Mouse (Mus musculus): Measurements from ENCODE around the gene Filip1l. TPM values are rescaled to one million over a fixed set of nuclear protein-coding genes. Genes with fewer than 3 reads are reported as not detected.

Filip1l gene
- polyA plus RNA-seq, 1 experiment: 15.1 TPM

DNA sequence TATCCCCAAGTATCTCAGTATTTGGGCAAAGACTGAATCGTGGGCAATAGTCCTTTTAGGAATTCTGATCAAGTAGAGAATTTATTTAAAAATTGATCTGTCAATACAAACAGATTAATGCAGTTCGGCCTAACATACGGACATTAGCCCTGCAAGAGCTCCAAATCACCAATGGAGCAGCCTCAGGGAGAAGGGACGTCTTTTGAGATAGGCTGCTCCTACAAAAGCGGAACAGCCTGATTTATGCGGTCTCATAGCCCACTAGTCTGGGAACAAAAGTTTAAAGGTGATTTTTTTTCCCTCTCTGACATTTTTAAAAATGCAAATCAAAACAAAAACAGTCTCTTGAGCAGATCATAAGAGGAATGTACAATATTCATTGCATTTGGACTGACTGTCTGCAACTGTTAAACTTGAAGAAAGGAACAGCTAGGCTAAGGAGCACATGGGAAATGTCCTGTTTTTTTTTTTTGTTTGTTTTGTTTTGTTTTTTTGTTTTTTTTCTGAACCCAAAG is 202.1 kb downstream of the Filip1l start:
- Histone ChIP-seq H3K4me1 (ENCODE audit: control insufficient read depth, insufficient read depth, low read length) (peaks cover 28% of the 10 kb centered on the region), H3K4me3 (replicated peaks; ENCODE audit: extremely low read depth, low read depth, low read length) (no peak overlapping the region)
- 76% methylated on average over 6 of the region's 6 CpGs for WGBS
- DNase-seq: no peak
- TF ChIP-seq CTCF (IDR thresholded peaks at IDR 0.05; ENCODE audit: insufficient read depth, low read length) (no peak), POLR2A (IDR thresholded peaks at IDR 0.05; ENCODE audit: borderline replicate concordance, extremely low read depth, low read depth, low read length) (no peak)

DNA sequence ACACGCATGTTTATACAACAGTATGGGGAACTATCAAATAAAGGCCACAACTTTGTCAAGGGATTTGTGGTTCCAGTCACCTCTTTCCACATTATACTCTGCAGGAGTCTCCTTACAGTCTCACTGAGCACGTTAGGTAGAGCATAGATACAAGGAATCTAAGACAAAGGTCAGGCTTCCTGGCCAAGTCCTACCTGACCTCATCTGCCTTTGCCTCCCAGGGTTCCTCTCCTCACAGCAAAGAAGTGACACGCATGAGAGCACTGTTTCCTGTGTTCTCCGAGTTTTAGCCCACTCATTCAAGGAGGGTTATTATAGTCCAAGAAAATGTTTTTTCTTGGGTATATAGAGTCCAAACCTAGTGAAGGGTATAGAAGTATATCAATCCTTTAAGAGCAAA is 202.8 kb downstream of the Filip1l start:
- Histone ChIP-seq H3K4me1 (ENCODE audit: control insufficient read depth, insufficient read depth, low read length) (peaks cover 27% of the 10 kb centered on the region), H3K4me3 (replicated peaks; ENCODE audit: extremely low read depth, low read depth, low read length) (no peak overlapping the region)
- no peak for DNase-seq
- WGBS: 53% methylated on average over 4 of the region's 4 CpGs
- no peak for TF ChIP-seq POLR2A (IDR thresholded peaks at IDR 0.05; ENCODE audit: borderline replicate concordance, extremely low read depth, low read depth, low read length)
- no peak for TF ChIP-seq CTCF (IDR thresholded peaks at IDR 0.05; ENCODE audit: insufficient read depth, low read length)

DNA sequence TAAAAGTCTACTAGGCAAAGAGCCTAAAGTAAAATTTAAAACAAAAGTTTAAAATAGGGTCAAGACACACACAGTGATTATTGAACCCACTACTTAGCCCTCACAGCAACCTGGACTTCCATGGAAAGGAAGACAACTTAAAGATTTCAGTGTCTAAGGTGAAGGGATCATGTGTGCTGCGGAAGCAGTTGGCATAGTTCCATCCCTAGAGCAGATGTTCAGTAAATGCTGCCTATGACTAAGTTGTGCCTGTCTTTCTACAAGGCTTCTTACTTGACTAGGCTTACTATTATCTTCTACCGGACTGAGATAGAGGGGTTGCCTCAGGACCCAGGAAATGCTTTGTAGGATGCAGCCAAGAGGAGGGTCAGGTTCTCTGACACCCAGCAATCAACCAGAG is 203.4 kb downstream of the Filip1l start:
- TF ChIP-seq POLR2A (IDR thresholded peaks at IDR 0.05; ENCODE audit: borderline replicate concordance, extremely low read depth, low read depth, low read length): no peak
- no peak for TF ChIP-seq CTCF (IDR thresholded peaks at IDR 0.05; ENCODE audit: insufficient read depth, low read length)
- H3K4me3 ChIP-seq (replicated peaks; ENCODE audit: extremely low read depth, low read depth, low read length): no peak overlapping the region
- 46% methylated on average over 2 of the region's 2 CpGs for WGBS

DNA sequence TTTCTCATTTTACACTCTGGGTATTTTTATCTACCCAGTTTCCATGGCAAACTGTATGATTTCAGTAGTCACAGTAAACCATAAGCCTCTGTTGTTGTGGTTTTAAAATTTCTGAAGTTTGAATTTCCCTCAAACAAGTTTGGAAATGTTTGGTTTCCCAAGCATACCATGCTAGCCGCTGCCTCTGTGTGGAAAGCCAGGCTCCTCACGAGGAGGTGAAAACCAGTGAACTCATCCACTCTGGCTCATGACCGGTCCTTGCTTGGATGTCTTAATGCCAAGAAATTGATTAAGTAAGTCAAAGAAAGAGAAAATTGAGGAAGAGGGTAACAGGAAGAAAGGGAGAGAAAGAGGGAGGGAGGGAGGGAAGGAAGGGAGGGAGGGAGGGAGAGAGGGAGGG is 205.4 kb downstream of the Filip1l start:
- WGBS: 80% methylated on average over 3 of the region's 3 CpGs
- H3K4me3 ChIP-seq (replicated peaks; ENCODE audit: extremely low read depth, low read depth, low read length): no peak overlapping the region
- peaks cover 17% of the 10 kb centered on the region for H3K4me1 ChIP-seq (ENCODE audit: control insufficient read depth, insufficient read depth, low read length)
- TF ChIP-seq CTCF (IDR thresholded peaks at IDR 0.05; ENCODE audit: insufficient read depth, low read length) (no peak), POLR2A (IDR thresholded peaks at IDR 0.05; ENCODE audit: borderline replicate concordance, extremely low read depth, low read depth, low read length) (no peak)
- DNase-seq: no peak

More for the DNA sequence above, 203.4 kb downstream of the Filip1l start:
- no peak for DNase-seq
- H3K4me1 ChIP-seq (ENCODE audit: control insufficient read depth, insufficient read depth, low read length): peaks cover 24% of the 10 kb centered on the region

DNA sequence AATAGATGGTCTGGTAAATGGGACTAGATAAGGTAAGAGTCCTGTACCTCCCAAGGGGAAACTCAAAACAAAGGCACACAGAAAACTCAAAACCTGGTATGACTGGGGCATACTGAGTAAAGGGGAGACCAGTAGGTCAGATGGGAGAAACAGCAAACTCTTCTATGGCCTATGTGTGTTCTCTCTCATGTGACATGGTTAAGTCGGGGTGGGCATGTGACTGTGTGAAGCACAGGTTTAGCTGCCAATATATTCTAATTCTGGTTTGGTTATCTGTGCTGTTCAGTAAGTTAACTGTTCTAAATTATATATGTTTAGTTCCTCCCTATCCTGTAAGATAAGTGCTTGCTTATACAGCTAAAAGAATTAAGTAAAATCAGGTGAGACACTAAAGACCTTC is 207.3 kb downstream of the Filip1l start:
- no peak for DNase-seq
- H3K4me1 ChIP-seq (ENCODE audit: control insufficient read depth, insufficient read depth, low read length): peaks cover 11% of the 10 kb centered on the region
- TF ChIP-seq CTCF (IDR thresholded peaks at IDR 0.05; ENCODE audit: insufficient read depth, low read length) (no peak), POLR2A (IDR thresholded peaks at IDR 0.05; ENCODE audit: borderline replicate concordance, extremely low read depth, low read depth, low read length) (no peak)
- H3K4me3 ChIP-seq (replicated peaks; ENCODE audit: extremely low read depth, low read depth, low read length): no peak overlapping the region
- WGBS: 83% methylated on average over 1 of the region's 1 CpGs

DNA sequence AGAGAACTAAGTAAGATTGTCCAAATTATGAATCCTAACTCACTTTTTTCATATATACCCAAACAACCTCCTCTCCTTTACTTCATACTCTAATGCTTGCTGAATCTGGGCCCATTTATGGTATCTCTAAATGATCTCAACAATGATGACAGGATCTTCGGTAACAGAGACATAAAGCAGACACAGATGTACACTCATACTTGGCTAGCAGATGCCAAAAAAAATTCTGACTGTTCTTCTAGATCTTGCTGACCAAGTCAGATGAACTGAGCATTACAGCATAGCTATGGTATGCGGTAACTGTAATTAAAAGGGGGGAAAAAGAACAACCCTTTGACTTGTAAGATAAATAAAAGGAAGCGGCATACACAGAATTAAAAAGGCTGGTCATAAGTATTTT is 210.6 kb downstream of the Filip1l start:
- 22% methylated on average over 3 of the region's 3 CpGs for WGBS
- peaks cover 12% of the 10 kb centered on the region for H3K4me1 ChIP-seq (ENCODE audit: control insufficient read depth, insufficient read depth, low read length)
- no peak overlapping the region for H3K4me3 ChIP-seq (replicated peaks; ENCODE audit: extremely low read depth, low read depth, low read length)
- no peak for DNase-seq
- TF ChIP-seq CTCF (IDR thresholded peaks at IDR 0.05; ENCODE audit: insufficient read depth, low read length): no peak
- no peak for TF ChIP-seq POLR2A (IDR thresholded peaks at IDR 0.05; ENCODE audit: borderline replicate concordance, extremely low read depth, low read depth, low read length)

DNA sequence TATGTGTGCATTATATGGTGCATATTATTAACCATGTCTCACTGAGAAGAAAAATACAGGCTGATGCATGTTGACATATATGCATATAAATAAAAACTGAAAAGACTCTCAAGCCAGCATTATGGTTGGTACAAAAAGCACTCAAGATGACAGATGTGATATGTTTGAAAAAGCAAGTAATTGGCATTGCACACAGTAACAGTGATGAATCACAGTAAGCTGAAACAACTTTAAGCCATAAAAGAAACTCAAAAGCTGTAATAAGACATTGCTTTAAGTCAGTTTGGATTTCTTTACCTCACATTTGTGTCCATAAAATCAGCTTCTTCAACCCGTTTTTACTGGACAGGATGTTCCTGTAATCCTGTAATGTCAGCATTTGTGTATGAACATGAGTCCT is 211.9 kb downstream of the Filip1l start:
- 62% methylated on average over 1 of the region's 1 CpGs for WGBS
- no peak for DNase-seq
- no peak for TF ChIP-seq POLR2A (IDR thresholded peaks at IDR 0.05; ENCODE audit: borderline replicate concordance, extremely low read depth, low read depth, low read length)
- no peak for TF ChIP-seq CTCF (IDR thresholded peaks at IDR 0.05; ENCODE audit: insufficient read depth, low read length)
- Histone ChIP-seq H3K4me3 (replicated peaks; ENCODE audit: extremely low read depth, low read depth, low read length) (no peak overlapping the region), H3K4me1 (ENCODE audit: control insufficient read depth, insufficient read depth, low read length) (peaks cover 19% of the 10 kb centered on the region)

DNA sequence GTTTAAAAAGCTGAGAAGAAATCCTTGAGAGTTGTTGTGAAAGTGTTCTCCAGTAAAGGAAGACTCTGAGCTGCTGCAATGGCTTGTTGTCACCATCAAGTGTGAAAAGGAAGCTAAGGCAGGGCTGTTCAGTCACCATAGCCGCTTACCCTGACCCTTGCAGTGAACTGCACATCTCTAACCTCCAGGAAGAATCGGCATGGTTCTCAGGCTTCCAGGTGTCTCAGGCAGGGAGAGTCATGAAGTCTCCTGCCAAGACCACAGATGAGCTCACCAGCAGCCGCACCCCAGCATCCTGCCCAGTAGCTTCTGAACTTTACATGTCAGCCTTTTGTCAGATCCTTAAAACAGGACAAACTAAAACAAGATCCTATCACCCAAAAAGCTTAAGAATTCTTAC is 213.3 kb downstream of the Filip1l start:
- TF ChIP-seq POLR2A (IDR thresholded peaks at IDR 0.05; ENCODE audit: borderline replicate concordance, extremely low read depth, low read depth, low read length) (no peak), CTCF (IDR thresholded peaks at IDR 0.05; ENCODE audit: insufficient read depth, low read length) (no peak)
- DNase-seq: no peak
- WGBS: 45% methylated on average over 3 of the region's 3 CpGs
- H3K4me3 ChIP-seq (replicated peaks; ENCODE audit: extremely low read depth, low read depth, low read length): no peak overlapping the region
- H3K4me1 ChIP-seq (ENCODE audit: control insufficient read depth, insufficient read depth, low read length): peaks cover 23% of the 10 kb centered on the region

DNA sequence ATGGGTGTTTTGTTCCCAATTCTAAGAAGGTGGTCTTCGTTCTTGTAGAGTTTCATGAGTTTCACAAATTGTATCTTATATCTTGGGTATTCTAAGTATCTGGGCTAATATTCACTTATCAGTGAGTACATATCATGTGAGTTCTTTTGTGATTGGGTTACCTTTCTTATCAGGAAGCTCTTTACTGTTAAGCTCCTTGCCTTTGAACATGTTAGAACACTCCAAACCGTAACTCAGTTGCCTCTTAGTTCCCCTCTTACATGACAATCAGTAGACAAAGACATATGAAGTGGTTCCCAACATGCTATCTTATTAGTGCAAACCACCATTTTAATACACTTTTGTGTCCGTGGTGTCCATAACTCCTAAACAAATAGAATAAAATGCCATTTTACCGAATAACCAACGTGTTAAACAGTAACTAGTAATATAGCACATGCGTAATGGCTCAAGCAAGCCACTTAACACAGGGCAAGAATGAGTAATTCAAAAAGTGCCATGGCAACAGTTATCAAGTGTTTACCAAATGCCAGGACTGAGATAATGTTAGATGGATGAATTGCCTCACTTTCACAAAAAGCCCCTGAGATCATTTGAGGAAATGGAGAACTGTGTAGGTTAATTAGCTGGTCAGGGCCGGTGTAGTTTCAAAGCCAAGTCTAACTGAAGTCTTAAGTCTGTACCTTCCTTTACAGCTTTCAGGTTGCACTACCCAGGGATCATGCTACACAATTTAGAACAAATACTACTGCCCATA is 215.9 kb downstream of the Filip1l start:
- Histone ChIP-seq H3K4me3 (replicated peaks; ENCODE audit: extremely low read depth, low read depth, low read length) (no peak overlapping the region), H3K4me1 (ENCODE audit: control insufficient read depth, insufficient read depth, low read length) (peaks cover 22% of the 10 kb centered on the region)
- TF ChIP-seq POLR2A (IDR thresholded peaks at IDR 0.05; ENCODE audit: borderline replicate concordance, extremely low read depth, low read depth, low read length) (no peak), CTCF (IDR thresholded peaks at IDR 0.05; ENCODE audit: insufficient read depth, low read length) (no peak)
- WGBS: 55% methylated on average over 7 of the region's 7 CpGs
- DNase-seq: no peak

DNA sequence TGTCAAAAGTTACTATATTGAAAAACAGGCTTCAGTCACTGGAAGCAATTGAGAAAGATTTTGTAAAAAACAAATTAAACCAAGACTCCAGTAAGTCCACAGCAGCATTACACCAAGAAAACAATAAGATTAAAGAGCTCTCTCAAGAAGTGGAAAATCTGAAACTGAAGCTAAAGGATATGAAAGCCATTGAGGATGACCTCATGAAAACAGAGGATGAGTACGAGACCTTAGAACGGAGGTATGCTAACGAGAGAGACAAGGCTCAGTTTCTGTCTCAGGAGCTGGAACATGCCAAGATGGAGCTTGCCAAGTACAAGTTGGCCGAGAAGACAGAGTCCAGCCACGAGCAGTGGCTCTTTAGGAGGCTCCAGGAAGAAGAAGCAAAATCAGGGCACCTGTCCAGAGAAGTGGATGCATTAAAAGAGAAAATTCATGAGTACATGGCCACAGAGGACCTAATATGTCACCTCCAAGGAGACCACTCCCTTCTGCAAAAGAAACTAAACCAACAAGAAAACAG is 218.0 kb downstream of the Filip1l start:
- WGBS: 50% methylated on average over 5 of the region's 5 CpGs
- no peak for TF ChIP-seq CTCF (IDR thresholded peaks at IDR 0.05; ENCODE audit: insufficient read depth, low read length)
- TF ChIP-seq POLR2A (IDR thresholded peaks at IDR 0.05; ENCODE audit: borderline replicate concordance, extremely low read depth, low read depth, low read length): no peak
- no peak overlapping the region for H3K4me3 ChIP-seq (replicated peaks; ENCODE audit: extremely low read depth, low read depth, low read length)
- DNase-seq: no peak
- peaks cover 20% of the 10 kb centered on the region for H3K4me1 ChIP-seq (ENCODE audit: control insufficient read depth, insufficient read depth, low read length)

All from lung, adult 2 months (tissue).